Mouse (Mus musculus): ENCODE measurements around the gene Poc5. TPM values are rescaled to one million over a fixed set of nuclear protein-coding genes. Genes with fewer than 3 reads are reported as not detected.

The Poc5 gene
- polyA plus RNA-seq (2015; fragmentation: Nextera tagmentation; extraction: Ambion mirVana) = 8.9 and 10.7 TPM in 2 replicates

GRCm38 (mm10) chr13:96388042-96388888 is at the start of gene Poc5:
TSS of gene Poc5 (plus strand) at chr13:96388294.
- peaks cover 3% of the 10 kb centered on the region; the same call in 1 of the 2 replicates for H3K4me1 ChIP-seq (ENCODE audit: control insufficient read depth, insufficient read depth, low read length)
- peak within 1 kb of the TSS; percentile 79 for H3K9ac ChIP-seq (ENCODE audit: low read depth, low read length)
- H3K4me2 ChIP-seq (ENCODE audit: low read depth, low read length) = peak within 1 kb of the TSS; percentile 76
- peak within 1 kb of the TSS; percentile 62 for H3K27ac ChIP-seq (ENCODE audit: low read length)
- H3K4me3 ChIP-seq (ENCODE audit: low read length) = peak within 1 kb of the TSS; percentile 68
- WGBS = under 1% methylated on average over 44 of the region's 44 CpGs
- 0 out of 2 replicates have a peak, but pooled peaks cover 2% of the 10 kb centered on the region for H3K9me3 ChIP-seq (ENCODE audit: control insufficient read depth, low read length)
- H3K27me3 ChIP-seq (replicated peaks; ENCODE audit: control insufficient read depth, insufficient read depth, low read length) = no peaks in the 10 kb centered on the region
- peak; percentile 100 for ATAC-seq
- no peaks in the 10 kb centered on the region for H3K36me3 ChIP-seq (ENCODE audit: control insufficient read depth, insufficient read depth, low read length)

- no peaks in the 10 kb centered on the region for H3K4me1 ChIP-seq (ENCODE audit: control insufficient read depth, insufficient read depth, low read length)
- ATAC-seq = no peak
- H3K4me2 ChIP-seq (ENCODE audit: low read depth, low read length) = no peak overlapping the region
- no peak overlapping the region for H3K9ac ChIP-seq (ENCODE audit: low read depth, low read length)
- H3K27ac ChIP-seq (ENCODE audit: low read length) = no peak overlapping the region
- WGBS = 73% methylated on average over 3 of the region's 3 CpGs
- no peaks in the 10 kb centered on the region for H3K27me3 ChIP-seq (replicated peaks; ENCODE audit: control insufficient read depth, insufficient read depth, low read length)
- no peaks in the 10 kb centered on the region for H3K36me3 ChIP-seq (ENCODE audit: control insufficient read depth, insufficient read depth, low read length)
- H3K9me3 ChIP-seq (ENCODE audit: control insufficient read depth, low read length) = no peaks in the 10 kb centered on the region
- no peak overlapping the region for H3K4me3 ChIP-seq (ENCODE audit: low read length)
Measured at GRCm38 (mm10) chr13:96341461-96341860, 46.6 kb upstream of the Poc5 start.

GRCm38 (mm10) chr13:96344778-96345177 is 43.3 kb upstream of the Poc5 start:
- H3K27ac ChIP-seq (ENCODE audit: low read length) = no peak overlapping the region
- no peaks in the 10 kb centered on the region for H3K4me1 ChIP-seq (ENCODE audit: control insufficient read depth, insufficient read depth, low read length)
- H3K4me2 ChIP-seq (ENCODE audit: low read depth, low read length) = no peak overlapping the region
- no peaks in the 10 kb centered on the region for H3K9me3 ChIP-seq (ENCODE audit: control insufficient read depth, low read length)
- no peaks in the 10 kb centered on the region for H3K27me3 ChIP-seq (replicated peaks; ENCODE audit: control insufficient read depth, insufficient read depth, low read length)
- ATAC-seq = no peak
- no peak overlapping the region for H3K4me3 ChIP-seq (ENCODE audit: low read length)
- 81% methylated on average over 6 of the region's 6 CpGs for WGBS
- no peaks in the 10 kb centered on the region for H3K36me3 ChIP-seq (ENCODE audit: control insufficient read depth, insufficient read depth, low read length)
- no peak overlapping the region for H3K9ac ChIP-seq (ENCODE audit: low read depth, low read length)

- Histone ChIP-seq H3K36me3 (ENCODE audit: control insufficient read depth, insufficient read depth, low read length) (no peaks in the 10 kb centered on the region), H3K9ac (ENCODE audit: low read depth, low read length) (no peak overlapping the region)
- WGBS = 36% methylated on average over 3 of the region's 3 CpGs
Measured at GRCm38 (mm10) chr13:96346581-96346980, 41.5 kb upstream of the Poc5 start.

GRCm38 (mm10) chr13:96350207-96350606 is 37.9 kb upstream of the Poc5 start:
- Histone ChIP-seq H3K9me3 (ENCODE audit: control insufficient read depth, low read length) (no peaks in the 10 kb centered on the region), H3K4me3 (ENCODE audit: low read length) (no peak overlapping the region), H3K36me3 (ENCODE audit: control insufficient read depth, insufficient read depth, low read length) (no peaks in the 10 kb centered on the region), H3K4me2 (ENCODE audit: low read depth, low read length) (no peak overlapping the region), H3K4me1 (ENCODE audit: control insufficient read depth, insufficient read depth, low read length) (no peaks in the 10 kb centered on the region), H3K27ac (ENCODE audit: low read length) (no peak overlapping the region), H3K9ac (ENCODE audit: low read depth, low read length) (no peak overlapping the region), H3K27me3 (replicated peaks; ENCODE audit: control insufficient read depth, insufficient read depth, low read length) (no peaks in the 10 kb centered on the region)
- 87% methylated on average over 6 of the region's 6 CpGs for WGBS
- ATAC-seq = no peak

More at GRCm38 (mm10) chr13:96346581-96346980, 41.5 kb upstream of the Poc5 start:
- Histone ChIP-seq H3K4me3 (ENCODE audit: low read length) (no peak overlapping the region), H3K4me1 (ENCODE audit: control insufficient read depth, insufficient read depth, low read length) (no peaks in the 10 kb centered on the region), H3K27me3 (replicated peaks; ENCODE audit: control insufficient read depth, insufficient read depth, low read length) (no peaks in the 10 kb centered on the region), H3K27ac (ENCODE audit: low read length) (no peak overlapping the region), H3K9me3 (ENCODE audit: control insufficient read depth, low read length) (no peaks in the 10 kb centered on the region), H3K4me2 (ENCODE audit: low read depth, low read length) (no peak overlapping the region)
- 0 out of 2 replicates have a peak, but pooled peaks have one; percentile 36 for ATAC-seq

GRCm38 (mm10) chr13:96351264-96351663 is 36.8 kb upstream of the Poc5 start:
- no peak overlapping the region for H3K27ac ChIP-seq (ENCODE audit: low read length)
- 84% methylated on average over 12 of the region's 12 CpGs for WGBS
- no peaks in the 10 kb centered on the region for H3K36me3 ChIP-seq (ENCODE audit: control insufficient read depth, insufficient read depth, low read length)
- no peak overlapping the region for H3K4me3 ChIP-seq (ENCODE audit: low read length)
- no peak overlapping the region for H3K9ac ChIP-seq (ENCODE audit: low read depth, low read length)
- no peaks in the 10 kb centered on the region for H3K9me3 ChIP-seq (ENCODE audit: control insufficient read depth, low read length)
- no peak overlapping the region for H3K4me2 ChIP-seq (ENCODE audit: low read depth, low read length)
- no peaks in the 10 kb centered on the region for H3K4me1 ChIP-seq (ENCODE audit: control insufficient read depth, insufficient read depth, low read length)
- ATAC-seq = no peak
- no peaks in the 10 kb centered on the region for H3K27me3 ChIP-seq (replicated peaks; ENCODE audit: control insufficient read depth, insufficient read depth, low read length)

GRCm38 (mm10) chr13:96375519-96375918 is 12.6 kb upstream of the Poc5 start:
- ATAC-seq = no peak
- Histone ChIP-seq H3K4me2 (ENCODE audit: low read depth, low read length) (no peak overlapping the region), H3K36me3 (ENCODE audit: control insufficient read depth, insufficient read depth, low read length) (no peaks in the 10 kb centered on the region), H3K4me1 (ENCODE audit: control insufficient read depth, insufficient read depth, low read length) (peaks cover 4% of the 10 kb centered on the region; the same call in 1 of the 2 replicates), H3K9me3 (ENCODE audit: control insufficient read depth, low read length) (no peaks in the 10 kb centered on the region), H3K4me3 (ENCODE audit: low read length) (no peak overlapping the region), H3K27me3 (replicated peaks; ENCODE audit: control insufficient read depth, insufficient read depth, low read length) (no peaks in the 10 kb centered on the region), H3K27ac (ENCODE audit: low read length) (no peak overlapping the region), H3K9ac (ENCODE audit: low read depth, low read length) (no peak overlapping the region)
- WGBS = 11% methylated on average over 2 of the region's 2 CpGs

- H3K9me3 ChIP-seq (ENCODE audit: control insufficient read depth, low read length) = no peaks in the 10 kb centered on the region
- no peak for ATAC-seq
- 89% methylated on average over 18 of the region's 18 CpGs for WGBS
- H3K4me2 ChIP-seq (ENCODE audit: low read depth, low read length) = no peak overlapping the region
- H3K4me1 ChIP-seq (ENCODE audit: control insufficient read depth, insufficient read depth, low read length) = peaks cover 4% of the 10 kb centered on the region; the same call in 1 of the 2 replicates
- no peaks in the 10 kb centered on the region for H3K36me3 ChIP-seq (ENCODE audit: control insufficient read depth, insufficient read depth, low read length)
- no peak overlapping the region for H3K27ac ChIP-seq (ENCODE audit: low read length)
- no peaks in the 10 kb centered on the region for H3K27me3 ChIP-seq (replicated peaks; ENCODE audit: control insufficient read depth, insufficient read depth, low read length)
- no peak overlapping the region for H3K9ac ChIP-seq (ENCODE audit: low read depth, low read length)
- no peak overlapping the region for H3K4me3 ChIP-seq (ENCODE audit: low read length)
Measured at GRCm38 (mm10) chr13:96376871-96377270, 11.2 kb upstream of the Poc5 start.

GRCm38 (mm10) chr13:96377883-96378282 is 10.2 kb upstream of the Poc5 start:
- 57% methylated on average over 4 of the region's 4 CpGs for WGBS
- H3K36me3 ChIP-seq (ENCODE audit: control insufficient read depth, insufficient read depth, low read length) = no peaks in the 10 kb centered on the region
- no peaks in the 10 kb centered on the region for H3K27me3 ChIP-seq (replicated peaks; ENCODE audit: control insufficient read depth, insufficient read depth, low read length)
- H3K4me1 ChIP-seq (ENCODE audit: control insufficient read depth, insufficient read depth, low read length) = peaks cover 4% of the 10 kb centered on the region; the same call in 1 of the 2 replicates
- H3K9ac ChIP-seq (ENCODE audit: low read depth, low read length) = no peak overlapping the region
- H3K4me2 ChIP-seq (ENCODE audit: low read depth, low read length) = no peak overlapping the region
- ATAC-seq = no peak
- no peak overlapping the region for H3K27ac ChIP-seq (ENCODE audit: low read length)
- H3K9me3 ChIP-seq (ENCODE audit: control insufficient read depth, low read length) = no peaks in the 10 kb centered on the region
- no peak overlapping the region for H3K4me3 ChIP-seq (ENCODE audit: low read length)

All from intestine, embryonic 16.5 days (tissue).